Mouse (Mus musculus) kidney, postnatal 14 days (tissue): ENCODE results near the gene Vmn1r126.
"Not testable (repeated sequence)": the region's sequence is repeated elsewhere in the genome, so short reads cannot be mapped to it uniquely, and the experiment has no call there.

Source experiments
- DNase-seq: peaks from one replicate; pipeline ENCODE4 v3.0.0; 2022; ENCODE audit warnings: mixed read lengths

Gene Vmn1r126

DNA sequence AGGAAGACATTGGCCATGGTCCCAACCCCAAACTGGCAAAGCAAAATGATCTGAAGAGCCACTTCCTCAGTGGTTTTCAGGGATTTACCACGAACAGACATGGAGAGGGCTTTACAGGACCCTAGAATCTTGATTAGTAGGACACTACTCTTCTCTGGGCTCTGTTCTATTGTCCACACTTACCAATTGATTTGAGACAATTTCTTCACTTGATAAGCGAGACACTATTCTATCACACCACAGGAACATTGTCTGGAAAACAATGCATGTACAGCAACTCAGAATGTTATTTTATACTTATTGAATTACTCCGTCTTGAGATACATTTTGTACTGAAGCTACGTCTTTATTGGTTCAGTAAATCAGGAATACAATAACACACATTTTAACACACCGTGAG is at the start of gene Vmn1r126:
Gene Vmn1r126, minus strand, starts transcription at position 101 of the 400 bp plus-strand sequence.
- not testable (repeated sequence) for DNase-seq

DNA sequence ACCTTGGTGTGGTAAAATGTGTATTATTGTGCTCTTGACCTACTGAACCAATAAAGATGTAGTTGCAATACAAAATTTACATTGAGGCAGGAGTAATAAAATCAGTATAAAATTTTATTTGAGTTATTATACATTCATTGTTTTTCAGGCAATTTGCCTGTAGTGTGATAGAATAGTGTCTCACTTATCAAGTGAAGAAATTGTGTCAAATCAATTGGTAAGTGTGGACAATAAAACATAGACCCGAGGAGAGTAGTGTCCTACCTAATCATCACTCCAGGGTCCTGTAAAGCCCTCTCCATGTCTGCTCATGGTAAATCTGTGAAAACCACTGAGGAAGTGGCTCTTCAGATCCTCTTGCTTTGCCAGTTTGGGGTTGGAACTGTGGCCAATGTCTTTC is 47.8 kb upstream of the Vmn1r126 start, which contains the start of gene Vmn1r128:
Gene Vmn1r128, plus strand, starts transcription at position 301 of the 400 bp plus-strand sequence.
- DNase-seq = not testable (repeated sequence)

DNA sequence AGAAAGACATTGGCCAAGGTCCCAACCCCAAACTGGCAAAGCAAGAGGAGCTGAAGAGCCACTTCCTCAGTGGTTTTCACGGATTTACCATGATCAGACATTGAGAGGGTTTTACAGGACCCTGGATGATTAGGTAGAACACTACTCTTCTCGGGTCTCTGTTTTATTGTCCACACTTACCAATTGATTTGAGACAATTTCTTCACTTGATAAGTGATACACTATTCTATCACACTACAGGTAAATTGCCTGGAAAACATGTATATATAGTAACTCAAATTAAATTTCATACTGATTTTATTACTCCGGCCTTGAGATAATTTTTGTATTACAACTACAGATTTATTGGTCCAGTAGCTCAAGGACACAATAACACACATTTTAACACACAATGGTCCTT is 18.5 kb upstream of the Vmn1r126 start, which contains the start of gene Vmn1r127:
Gene Vmn1r127, minus strand, starts transcription at position 101 of the 400 bp plus-strand sequence.
- DNase-seq = not testable (repeated sequence)

DNA sequence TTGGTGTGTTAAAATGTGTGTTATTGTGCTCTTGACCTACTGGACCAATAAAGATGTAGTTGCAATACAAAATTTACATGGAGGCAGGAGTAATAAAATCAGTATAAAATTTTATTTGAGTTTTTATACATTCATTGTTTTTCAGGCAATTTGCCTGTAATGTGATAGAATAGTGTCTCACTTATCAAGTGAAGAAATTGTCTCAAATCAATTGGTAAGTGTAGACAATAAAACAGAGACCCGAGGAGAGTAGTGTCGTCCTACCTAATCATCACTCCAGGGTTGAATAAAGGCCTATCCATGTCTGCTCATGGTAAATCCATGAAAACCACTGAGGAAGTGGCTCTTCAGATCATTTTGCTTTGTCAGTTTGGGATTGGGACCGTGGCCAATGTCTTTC is 29.4 kb downstream of the Vmn1r126 start, which contains the start of gene Vmn1r125:
Gene Vmn1r125, plus strand, starts transcription at position 301 of the 400 bp plus-strand sequence.
- not testable (repeated sequence) for DNase-seq

DNA sequence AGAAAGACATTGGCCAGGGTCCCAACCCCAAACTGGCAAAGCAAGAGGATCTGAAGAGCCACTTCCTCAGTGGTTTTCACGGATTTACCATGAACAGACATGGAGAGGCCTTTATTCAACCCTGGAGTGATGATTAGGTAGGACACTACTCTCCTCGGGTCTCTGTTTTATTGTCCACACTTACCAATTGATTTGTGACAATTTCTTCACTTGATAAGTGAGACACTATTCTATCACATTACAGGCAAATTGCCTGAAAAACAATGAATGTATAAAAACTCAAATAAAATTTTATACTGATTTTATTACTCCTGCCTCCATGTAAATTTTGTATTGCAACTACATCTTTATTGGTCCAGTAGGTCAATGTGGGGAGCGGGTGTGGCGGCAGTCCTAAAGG is 40.8 kb downstream of the Vmn1r126 start, which contains the start of gene Vmn1r124:
Gene Vmn1r124, minus strand, starts transcription at position 101 of the 400 bp plus-strand sequence.
- DNase-seq = not testable (repeated sequence)
